Mouse (Mus musculus) megakaryocyte, embryonic 14.5 days (primary cell): ENCODE measurements around the gene Myo1d.

ENCODE experiments used
- FLI1 ChIP-seq: IDR thresholded peaks from 2 replicates; pipeline ENCODE4 v1.6.1; 2012; ENCODE audit warnings: low read length, inconsistent platforms, mixed read lengths
- GATA1 ChIP-seq: IDR thresholded peaks from 3 replicates; pipeline ENCODE4 v1.6.1; 2012; ENCODE audit warnings: mixed read lengths, low read length, inconsistent platforms, borderline replicate concordance

- TF ChIP-seq GATA1 (no peak), FLI1 (no peak)
Measured at GRCm38 (mm10) chr11:80711336-80711735, 68.5 kb downstream of the Myo1d start.
